Mouse (Mus musculus) kidney, postnatal 4 days (tissue): Measurements from ENCODE around the gene Wsb1.

Experiments
- DNase-seq, 2 experiments: peaks; one replicate each; pipeline ENCODE4 v3.0.0; 2021; ENCODE audit warnings: mixed read lengths in 2 of 2

Gene Wsb1

GRCm38 (mm10) chr11:79214015-79214418 is 40.5 kb downstream of the Wsb1 start:
- peak; percentile 96 to 97 for DNase-seq

GRCm38 (mm10) chr11:79209882-79210471 is 44.5 kb downstream of the Wsb1 start:
- DNase-seq, result no peak

- no peak for DNase-seq
Measured at GRCm38 (mm10) chr11:79209113-79209512, 45.4 kb downstream of the Wsb1 start.

- DNase-seq, result no peak
Measured at GRCm38 (mm10) chr11:79208462-79208861, 46.0 kb downstream of the Wsb1 start.

GRCm38 (mm10) chr11:79207691-79208090 is 46.8 kb downstream of the Wsb1 start:
- no peak for DNase-seq

GRCm38 (mm10) chr11:79204444-79204843 is 50.0 kb downstream of the Wsb1 start:
- no peak for DNase-seq

- DNase-seq, result peak; percentile 19 to 34
Measured at GRCm38 (mm10) chr11:79200502-79200901, 54.0 kb downstream of the Wsb1 start.

- no peak for DNase-seq
Measured at GRCm38 (mm10) chr11:79198562-79198961, 55.9 kb downstream of the Wsb1 start.

- no peak for DNase-seq
Measured at GRCm38 (mm10) chr11:79197846-79198235, 56.6 kb downstream of the Wsb1 start.

- no peak for DNase-seq
Measured at GRCm38 (mm10) chr11:79196876-79197845, 57.3 kb downstream of the Wsb1 start.

GRCm38 (mm10) chr11:79196196-79196869 is 58.1 kb downstream of the Wsb1 start:
- no peak for DNase-seq

GRCm38 (mm10) chr11:79192176-79192575 is 62.3 kb downstream of the Wsb1 start:
- DNase-seq, result peak; percentile 48 to 51

- no peak for DNase-seq
Measured at GRCm38 (mm10) chr11:79191214-79191613, 63.3 kb downstream of the Wsb1 start.

- no peak for DNase-seq
Measured at GRCm38 (mm10) chr11:79190257-79190656, 64.2 kb downstream of the Wsb1 start.
